Mouse (Mus musculus) liver, embryonic 11.5 days (tissue): ENCODE results near the gene Tmem40. TPM values are rescaled to one million over a fixed set of nuclear protein-coding genes. Genes with fewer than 3 reads are reported as not detected.

Experiments
- ATAC-seq: fragments of 200-750 bp; cut with Nextera tagmentation; replicated peaks from 2 replicates; pipeline ENCODE4 v1.8.0; 2017; ENCODE audit warnings: moderate number of reproducible peaks, mild to moderate bottlenecking, moderate TSS enrichment, moderate library complexity; ENCODE audit not compliant: low FRiP score
- DNase-seq: peaks from one replicate; pipeline ENCODE4 v3.0.0-alpha.2; 2017; ENCODE audit warnings: low spot score
- H3K27ac ChIP-seq: fragments of 300-500 bp; sonication (generic); 2 replicates; pipeline ENCODE4 v1.5.1; 2014; ENCODE audit warnings: mild to moderate bottlenecking, low read depth, low read length, control low read depth
- H3K27me3 ChIP-seq: fragments of 300-500 bp; sonication (generic); replicated peaks from 2 replicates; pipeline ENCODE4 v1.6.1; 2014; ENCODE audit warnings: low read length, mixed read lengths; ENCODE audit not compliant: control insufficient read depth, insufficient read depth
- H3K36me3 ChIP-seq: fragments of 300-500 bp; sonication (generic); 2 replicates; pipeline ENCODE4 v1.6.1; 2014; ENCODE audit warnings: mild to moderate bottlenecking, low read length, moderate library complexity, mixed read lengths; ENCODE audit not compliant: control insufficient read depth, insufficient read depth
- H3K4me1 ChIP-seq: fragments of 300-500 bp; sonication (generic); replicated peaks from 2 replicates; pipeline ENCODE4 v1.6.1; 2014; ENCODE audit warnings: low read length, mixed read lengths; ENCODE audit not compliant: control insufficient read depth, insufficient read depth
- H3K4me2 ChIP-seq: fragments of 300-500 bp; sonication (generic); 2 replicates; pipeline ENCODE4 v1.6.1; 2014; ENCODE audit warnings: mild to moderate bottlenecking, control low read depth, moderate library complexity
- H3K4me3 ChIP-seq: fragments of 300-500 bp; sonication (generic); 2 replicates; pipeline ENCODE4 v1.5.1; 2014; ENCODE audit warnings: low read depth, low read length, control low read depth
- H3K9ac ChIP-seq: fragments of 300-500 bp; sonication (generic); 2 replicates; pipeline ENCODE4 v1.6.1; 2014; ENCODE audit warnings: low read depth, low read length, control low read depth
- H3K9me3 ChIP-seq: fragments of 300-500 bp; sonication (generic); 2 replicates; pipeline ENCODE4 v1.6.1; 2016; ENCODE audit warnings: low read length, inconsistent platforms, mixed read lengths; ENCODE audit not compliant: control insufficient read depth
- WGBS: fragments of 180-500 bp; shearing (Covaris S2); extraction: QIAGEN DNeasy Blood & Tissue Kit; methylation state at CpG from one replicate; pipeline ENCODE4 v1.1.7; 2014; 5-methylcytosine and 5-hydroxymethylcytosine counted together
- polyA plus RNA-seq: library from polyadenylated mRNA; unstranded; fragments of >200 nt; fragmentation: Nextera tagmentation; extraction: Ambion mirVana; gene quantifications from 2 replicates; pipeline ENCODE4 v1.2.1, GENCODE M21; 2014

The Tmem40 gene
- polyA plus RNA-seq, 1 experiment from 2014 or later, result 32.5 TPM

- Histone ChIP-seq H3K36me3 (0 out of 2 replicates have a peak, but pooled peaks cover 3% of the 10 kb centered on the region), H3K4me1 (peaks cover 21% of the 10 kb centered on the region), H3K27me3 (no peaks in the 10 kb centered on the region), H3K9me3 (no peaks in the 10 kb centered on the region), H3K27ac (no peak overlapping the region), H3K9ac (0 out of 2 replicates have a peak overlapping the region, but pooled peaks have one; percentile 11), H3K4me2 (peak overlapping the region; percentile 86), H3K4me3 (peak overlapping the region; percentile 73)
- ATAC-seq (peak; percentile 56), DNase-seq (peak; percentile 69)
- 0% methylated on average over 13 of the region's 14 CpGs for WGBS
Measured at GRCm38 (mm10) chr6:115773966-115774413, 11.8 kb upstream of the Tmem40 start.

DNA sequence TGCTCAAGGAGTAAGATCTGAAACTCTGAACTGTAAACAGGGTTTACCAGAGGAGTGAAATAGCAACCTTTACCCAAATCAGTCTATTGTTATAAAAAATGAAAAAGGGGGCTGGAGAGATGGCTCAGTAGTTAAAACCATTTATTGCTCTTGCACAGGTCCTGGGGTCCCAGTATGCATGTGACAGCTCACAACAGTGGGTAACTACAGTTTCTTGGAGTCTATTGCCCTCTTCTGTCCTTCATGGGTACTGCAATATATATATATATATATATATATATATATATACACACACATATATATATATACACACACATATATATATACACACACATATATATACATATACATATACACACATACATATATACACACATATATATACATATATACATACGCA, 10.4 kb upstream of the Tmem40 start:
- Histone ChIP-seq H3K27ac (no peak overlapping the region), H3K9me3 (no peaks in the 10 kb centered on the region), H3K9ac (no peak overlapping the region), H3K27me3 (no peaks in the 10 kb centered on the region), H3K4me3 (no peak overlapping the region), H3K36me3 (0 out of 2 replicates have a peak, but pooled peaks cover 1% of the 10 kb centered on the region), H3K4me2 (no peak overlapping the region), H3K4me1 (peaks cover 29% of the 10 kb centered on the region)
- no peak for DNase-seq
- WGBS, result 92% methylated on average over 1 of the region's 1 CpGs
- ATAC-seq, result no peak

DNA sequence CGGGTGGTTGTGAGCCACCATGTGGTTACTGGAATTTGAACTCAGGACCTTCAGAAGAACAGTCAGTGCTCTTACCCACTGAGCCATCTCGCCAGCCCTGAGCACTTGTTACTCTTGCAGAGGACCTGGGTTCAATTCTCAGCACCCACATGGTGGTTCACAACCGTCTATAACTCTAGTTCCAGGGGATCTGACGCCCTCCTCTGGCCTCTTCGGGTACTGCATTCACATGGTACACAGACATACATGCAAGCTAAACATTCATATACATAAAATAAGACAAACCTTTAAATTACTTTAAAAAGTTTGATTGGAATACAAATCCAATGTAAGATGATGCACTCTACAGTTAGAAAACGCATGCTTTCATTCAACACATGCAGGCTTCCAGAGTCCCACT, 10.0 kb upstream of the Tmem40 start:
- 79% methylated on average over 6 of the region's 6 CpGs for WGBS
- no peaks in the 10 kb centered on the region for H3K36me3 ChIP-seq
- H3K9me3 ChIP-seq, result no peaks in the 10 kb centered on the region
- H3K27ac ChIP-seq, result no peak overlapping the region
- no peak overlapping the region for H3K9ac ChIP-seq
- no peaks in the 10 kb centered on the region for H3K27me3 ChIP-seq
- H3K4me1 ChIP-seq, result peaks cover 29% of the 10 kb centered on the region
- no peak overlapping the region for H3K4me3 ChIP-seq
- ATAC-seq, result no peak
- no peak for DNase-seq
- no peak overlapping the region for H3K4me2 ChIP-seq

GRCm38 (mm10) chr6:115770852-115771251, 8.6 kb upstream of the Tmem40 start:
- Histone ChIP-seq H3K9me3 (no peaks in the 10 kb centered on the region), H3K4me3 (no peak overlapping the region), H3K4me1 (peaks cover 17% of the 10 kb centered on the region), H3K4me2 (no peak overlapping the region), H3K36me3 (no peaks in the 10 kb centered on the region), H3K9ac (no peak overlapping the region), H3K27ac (no peak overlapping the region), H3K27me3 (no peaks in the 10 kb centered on the region)
- no peak for ATAC-seq
- no peak for DNase-seq
- WGBS, result 59% methylated on average over 4 of the region's 4 CpGs

DNA sequence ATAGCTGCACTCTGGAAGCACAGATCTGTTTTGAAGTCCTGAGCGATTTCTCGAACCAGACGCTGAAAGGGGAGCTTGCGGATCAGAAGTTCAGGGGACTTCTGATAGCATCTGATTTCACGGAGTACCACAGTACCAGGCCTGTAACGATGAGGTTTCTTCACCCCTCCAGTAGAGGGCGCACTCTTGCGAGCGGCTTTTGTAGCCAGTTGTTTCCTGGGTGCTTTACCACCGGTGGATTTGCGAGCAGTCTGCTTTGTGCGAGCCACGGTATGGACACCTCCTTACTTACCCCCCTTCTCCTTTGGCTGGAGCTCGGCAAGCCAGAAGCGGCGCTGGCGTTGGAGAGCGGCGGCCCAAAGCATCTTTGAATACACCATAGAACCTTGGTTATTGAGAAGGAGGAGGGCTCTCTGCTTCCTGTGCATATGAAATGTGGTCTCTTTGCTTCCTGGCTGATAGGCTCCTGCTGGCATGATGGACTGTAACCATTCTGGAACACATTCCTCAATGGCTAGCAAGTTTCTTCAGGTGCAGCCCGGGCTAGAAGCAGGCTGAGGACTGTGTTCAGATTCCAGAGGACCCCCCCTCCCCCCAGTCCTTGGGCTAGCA, 8.0 kb upstream of the Tmem40 start:
- Histone ChIP-seq H3K36me3 (no peaks in the 10 kb centered on the region), H3K9ac (no peak overlapping the region), H3K4me3 (no peak overlapping the region), H3K27ac (peak overlapping the region; percentile 38; the same call in 1 of the 2 replicates), H3K9me3 (no peaks in the 10 kb centered on the region), H3K4me2 (no peak overlapping the region), H3K27me3 (no peaks in the 10 kb centered on the region), H3K4me1 (peaks cover 11% of the 10 kb centered on the region)
- WGBS, result 81% methylated on average over 20 of the region's 20 CpGs
- ATAC-seq (no peak), DNase-seq (no peak)

DNA sequence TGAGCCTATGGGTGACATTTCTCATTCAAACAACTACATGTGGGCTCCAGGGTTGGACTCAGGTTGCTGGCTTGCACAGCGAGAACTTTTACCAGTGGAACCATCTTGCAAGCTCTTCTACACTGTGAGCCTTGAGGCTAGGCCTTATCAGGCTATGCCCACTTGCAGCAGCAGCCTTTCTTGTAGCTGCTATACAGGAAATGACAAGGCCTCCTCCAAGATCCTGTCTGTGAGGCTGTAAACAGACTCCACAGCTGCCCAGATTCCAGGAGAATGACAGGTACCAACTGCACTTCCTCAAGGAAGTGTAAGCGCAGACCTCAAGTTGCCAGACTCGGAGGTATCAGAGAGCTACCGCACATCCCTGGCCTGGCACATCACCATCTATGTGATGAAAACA, 6.0 kb upstream of the Tmem40 start:
- no peaks in the 10 kb centered on the region for H3K9me3 ChIP-seq
- H3K27me3 ChIP-seq, result no peaks in the 10 kb centered on the region
- WGBS, result 31% methylated on average over 4 of the region's 4 CpGs
- peak; percentile 59 for ATAC-seq
- peaks cover 20% of the 10 kb centered on the region for H3K4me1 ChIP-seq
- H3K36me3 ChIP-seq, result no peaks in the 10 kb centered on the region
- H3K4me2 ChIP-seq, result 0 out of 2 replicates have a peak overlapping the region, but pooled peaks have one; percentile 18
- no peak overlapping the region for H3K4me3 ChIP-seq
- H3K9ac ChIP-seq, result no peak overlapping the region
- DNase-seq, result peak; percentile 52
- peak overlapping the region; percentile 54; the same call in 1 of the 2 replicates for H3K27ac ChIP-seq

DNA sequence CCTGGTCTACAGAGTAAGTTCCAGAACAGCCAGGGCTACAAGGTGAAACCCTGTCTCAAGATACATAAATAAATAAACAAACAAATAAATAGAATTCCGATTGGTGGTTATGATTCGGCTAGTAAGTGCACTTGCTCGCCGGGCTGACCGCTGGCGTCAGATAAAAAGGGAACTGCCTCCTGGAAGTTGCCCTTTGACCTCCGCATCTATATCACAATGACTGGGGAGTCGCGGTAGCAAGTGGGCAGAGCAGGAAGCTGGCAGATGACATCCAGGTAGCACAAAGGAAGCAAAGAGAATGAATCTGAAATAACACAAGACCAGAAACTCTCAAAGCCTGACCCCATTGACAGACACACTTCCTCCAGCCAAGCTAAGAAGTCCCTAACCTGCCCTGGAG, 5.1 kb upstream of the Tmem40 start:
- Histone ChIP-seq H3K27me3 (no peaks in the 10 kb centered on the region), H3K4me1 (peaks cover 27% of the 10 kb centered on the region), H3K4me3 (no peak overlapping the region), H3K4me2 (no peak overlapping the region), H3K36me3 (no peaks in the 10 kb centered on the region), H3K27ac (no peak overlapping the region), H3K9ac (no peak overlapping the region), H3K9me3 (no peaks in the 10 kb centered on the region)
- WGBS, result 37% methylated on average over 9 of the region's 9 CpGs
- DNase-seq, result no peak
- no peak for ATAC-seq

- no peaks in the 10 kb centered on the region for H3K27me3 ChIP-seq
- peak overlapping the region; percentile 20 for H3K9ac ChIP-seq
- 6% methylated on average over 7 of the region's 7 CpGs for WGBS
- DNase-seq (peak; percentile 66), ATAC-seq (peak; percentile 68)
- H3K27ac ChIP-seq, result peak overlapping the region; percentile 70
- peak overlapping the region; percentile 55 for H3K4me2 ChIP-seq
- peaks cover 41% of the 10 kb centered on the region for H3K4me1 ChIP-seq
- no peaks in the 10 kb centered on the region for H3K36me3 ChIP-seq
- no peaks in the 10 kb centered on the region for H3K9me3 ChIP-seq
- no peak overlapping the region for H3K4me3 ChIP-seq
Measured at GRCm38 (mm10) chr6:115764179-115764578, 2.0 kb upstream of the Tmem40 start.

- Histone ChIP-seq H3K4me1 (peaks cover 42% of the 10 kb centered on the region), H3K4me3 (no peak overlapping the region), H3K9me3 (no peaks in the 10 kb centered on the region), H3K9ac (no peak overlapping the region), H3K4me2 (no peak overlapping the region), H3K36me3 (no peaks in the 10 kb centered on the region), H3K27me3 (no peaks in the 10 kb centered on the region), H3K27ac (no peak overlapping the region; the same call in 1 of the 2 replicates)
- WGBS, result 46% methylated on average over 4 of the region's 4 CpGs
- DNase-seq, result no peak
- ATAC-seq, result no peak
Measured at GRCm38 (mm10) chr6:115760982-115761381, 1.2 kb downstream of the Tmem40 start.
